Mouse (Mus musculus): ENCODE results near the gene Apoc4. TPM values are rescaled to one million over a fixed set of nuclear protein-coding genes. Genes with fewer than 3 reads are reported as not detected.

Apoc4 gene
- 0.54 TPM for polyA plus RNA-seq (2017; shearing (Covaris generic))

GRCm38 (mm10) chr7:19681202-19681694, at the start of gene Apoc4, which contains the start of gene Gm44805:
Gene Apoc4, minus strand, starts transcription at chr7:19681479.
Gene Gm44805, minus strand, starts transcription at chr7:19681423.

GRCm38 (mm10) chr7:19715239-19716054, 34.2 kb upstream of the Apoc4 start, which contains the start of gene Tomm40:
Gene Tomm40, minus strand, starts transcription at chr7:19715438.

GRCm38 (mm10) chr7:19698907-19699826, 17.9 kb upstream of the Apoc4 start, which contains the start of gene Apoe:
Gene Apoe, minus strand, starts transcription at chr7:19699188.

GRCm38 (mm10) chr7:19691873-19692865, 10.9 kb upstream of the Apoc4 start, which contains the start of gene Apoc1:
Gene Apoc1, minus strand, starts transcription at chr7:19692660.

GRCm38 (mm10) chr7:19677872-19678271, 3.4 kb downstream of the Apoc4 start, which contains the start of gene Apoc2:
Gene Apoc2, minus strand, starts transcription at chr7:19677941.

GRCm38 (mm10) chr7:19664955-19665841, 16.1 kb downstream of the Apoc4 start, which contains the start of gene Clptm1:
Gene Clptm1, minus strand, starts transcription at chr7:19665033.

GRCm38 (mm10) chr7:19629361-19629734, 51.9 kb downstream of the Apoc4 start, which contains the start of gene Relb:
Gene Relb, minus strand, starts transcription at chr7:19629438.

Other genes with a start within 250 kb of the Apoc4 start
- 2.0 TPM for gene Mark4, start 222.7 kb downstream of the Apoc4 start, polyA plus RNA-seq (2017; shearing (Covaris generic))
- gene Exoc3l2, start 218.1 kb downstream of the Apoc4 start, polyA plus RNA-seq (2017; shearing (Covaris generic)), result not detected
- gene Bloc1s3, start 173.1 kb downstream of the Apoc4 start, polyA plus RNA-seq (2017; shearing (Covaris generic)), result 0.28 TPM
- gene Trappc6a, start 173.1 kb downstream of the Apoc4 start, polyA plus RNA-seq (2017; shearing (Covaris generic)), result 115 TPM
- not detected for gene Nkpd1, start 163.6 kb downstream of the Apoc4 start, polyA plus RNA-seq (2017; shearing (Covaris generic))
- gene Ppp1r37, start 118.4 kb downstream of the Apoc4 start, polyA plus RNA-seq (2017; shearing (Covaris generic)), result 4.3 TPM
- 1.6 TPM for gene Zfp296, start 104.2 kb downstream of the Apoc4 start, polyA plus RNA-seq (2017; shearing (Covaris generic))
- 95.3 TPM for gene Gemin7, start 103.9 kb downstream of the Apoc4 start, polyA plus RNA-seq (2017; shearing (Covaris generic))
- 15.3 TPM for gene Clasrp, start 77.0 kb downstream of the Apoc4 start, polyA plus RNA-seq (2017; shearing (Covaris generic))
- gene Relb, start 52.0 kb downstream of the Apoc4 start, polyA plus RNA-seq (2017; shearing (Covaris generic)), result 24.3 TPM
- 150 TPM for gene Clptm1, start 16.4 kb downstream of the Apoc4 start, polyA plus RNA-seq (2017; shearing (Covaris generic))
- gene Apoc2, start 3.5 kb downstream of the Apoc4 start, polyA plus RNA-seq (2017; shearing (Covaris generic)), result not detected
- not detected for gene Gm44805, start 56 bp downstream of the Apoc4 start, polyA plus RNA-seq (2017; shearing (Covaris generic))
- 1.8 TPM for gene Apoc1, start 11.2 kb upstream of the Apoc4 start, polyA plus RNA-seq (2017; shearing (Covaris generic))
- 19.9 TPM for gene Apoe, start 17.7 kb upstream of the Apoc4 start, polyA plus RNA-seq (2017; shearing (Covaris generic))
- 19.1 TPM for gene Tomm40, start 34.0 kb upstream of the Apoc4 start, polyA plus RNA-seq (2017; shearing (Covaris generic))
- gene Nectin2, start 69.0 kb upstream of the Apoc4 start, polyA plus RNA-seq (2017; shearing (Covaris generic)), result 1.2 TPM
- 19.5 TPM for gene Bcam, start 89.5 kb upstream of the Apoc4 start, polyA plus RNA-seq (2017; shearing (Covaris generic))
- 0.45 TPM for gene Cblc, start 115.3 kb upstream of the Apoc4 start, polyA plus RNA-seq (2017; shearing (Covaris generic))
- 16.8 TPM for gene Bcl3, start 141.3 kb upstream of the Apoc4 start, polyA plus RNA-seq (2017; shearing (Covaris generic))
- 0.28 TPM for gene Gm19345, start 170.5 kb upstream of the Apoc4 start, polyA plus RNA-seq (2017; shearing (Covaris generic))
- 0.29 TPM for gene Ceacam16, start 179.8 kb upstream of the Apoc4 start, polyA plus RNA-seq (2017; shearing (Covaris generic))
- not detected for gene Ceacam19, start 206.5 kb upstream of the Apoc4 start, polyA plus RNA-seq (2017; shearing (Covaris generic))
- 43.6 TPM for gene Pvr, start 239.7 kb upstream of the Apoc4 start, polyA plus RNA-seq (2017; shearing (Covaris generic))